Mouse (Mus musculus) heart, embryonic 10.5 days (tissue): ENCODE data around the gene Map3k21. TPM values are rescaled to one million over a fixed set of nuclear protein-coding genes. Genes with fewer than 3 reads are reported as not detected.

Experiments used
- DNase-seq: peaks from one replicate; pipeline ENCODE4 v3.0.0-alpha.2; 2017; ENCODE audit warnings: low spot score
- H3K27ac ChIP-seq: fragments of 300-500 bp; sonication (generic); 2 replicates; pipeline ENCODE4 v1.5.1; 2016; ENCODE audit warnings: mild to moderate bottlenecking
- H3K27me3 ChIP-seq: fragments of 300-500 bp; sonication (generic); 2 replicates; pipeline ENCODE4 v1.6.1; 2016; ENCODE audit warnings: mild to moderate bottlenecking; ENCODE audit not compliant: poor library complexity, insufficient read depth, severe bottlenecking
- H3K36me3 ChIP-seq: fragments of 300-500 bp; sonication (generic); 2 replicates; pipeline ENCODE4 v1.6.1; 2016; ENCODE audit warnings: mild to moderate bottlenecking, moderate library complexity
- H3K4me1 ChIP-seq: fragments of 300-500 bp; sonication (generic); 2 replicates; pipeline ENCODE4 v1.6.1; 2016; ENCODE audit warnings: mild to moderate bottlenecking
- H3K4me3 ChIP-seq: fragments of 300-500 bp; sonication (generic); 2 replicates; pipeline ENCODE4 v1.5.1; 2016; ENCODE audit warnings: mild to moderate bottlenecking, moderate library complexity
- H3K9me3 ChIP-seq: fragments of 300-500 bp; sonication (generic); 2 replicates; pipeline ENCODE4 v1.6.1; 2016; ENCODE audit warnings: mild to moderate bottlenecking, moderate library complexity
- WGBS: fragments of 180-500 bp; shearing (Covaris S2); methylation state at CpG from one replicate; pipeline ENCODE4 v1.1.7; 2016; 5-methylcytosine and 5-hydroxymethylcytosine counted together
- polyA plus RNA-seq: library from polyadenylated mRNA; unstranded; fragments of >200 nt; fragmentation: Nextera tagmentation; extraction: Ambion mirVana; gene quantifications from 2 replicates; pipeline ENCODE4 v1.2.1, GENCODE M21; 2016

Map3k21 gene
- polyA plus RNA-seq, 1 experiment from 2014 or later, result 0.15 TPM

GRCm38 (mm10) chr8:125987996-125988395 is 77.7 kb downstream of the Map3k21 start:
- Histone ChIP-seq H3K27me3 (peaks cover 26% of the 10 kb centered on the region), H3K9me3 (no peaks in the 10 kb centered on the region), H3K4me1 (no peaks in the 10 kb centered on the region), H3K36me3 (no peaks in the 10 kb centered on the region), H3K27ac (no peak overlapping the region), H3K4me3 (no peak overlapping the region)
- WGBS, result 60% methylated on average over 2 of the region's 2 CpGs
- no peak for DNase-seq

- H3K4me1 ChIP-seq, result peaks cover 18% of the 10 kb centered on the region
- H3K27me3 ChIP-seq, result peaks cover 73% of the 10 kb centered on the region
- no peaks in the 10 kb centered on the region for H3K9me3 ChIP-seq
- no peak overlapping the region for H3K27ac ChIP-seq
- H3K36me3 ChIP-seq, result no peaks in the 10 kb centered on the region
- no peak for DNase-seq
- 61% methylated on average over 9 of the region's 9 CpGs for WGBS
- no peak overlapping the region for H3K4me3 ChIP-seq
Measured at GRCm38 (mm10) chr8:125993636-125994035, 83.4 kb downstream of the Map3k21 start.

GRCm38 (mm10) chr8:125995101-125995986 is 85.1 kb downstream of the Map3k21 start, which contains the start of gene Kcnk1:
Gene Kcnk1, plus strand, starts transcription at chr8:125995170.
- Histone ChIP-seq H3K27me3 (peaks cover 80% of the 10 kb centered on the region), H3K4me1 (peaks cover 18% of the 10 kb centered on the region), H3K4me3 (peak within 1 kb of the TSS; percentile 73), H3K36me3 (no peaks in the 10 kb centered on the region), H3K9me3 (no peaks in the 10 kb centered on the region), H3K27ac (peak within 1 kb of the TSS; percentile 69)
- DNase-seq, result no peak
- WGBS, result under 1% methylated on average over 73 of the region's 73 CpGs

- Histone ChIP-seq H3K4me1 (peaks cover 18% of the 10 kb centered on the region), H3K4me3 (peak overlapping the region; percentile 73), H3K36me3 (no peaks in the 10 kb centered on the region), H3K9me3 (no peaks in the 10 kb centered on the region), H3K27ac (peak overlapping the region; percentile 69; the same call in 1 of the 2 replicates), H3K27me3 (peaks cover 80% of the 10 kb centered on the region)
- DNase-seq, result no peak
- WGBS, result 18% methylated on average over 14 of the region's 14 CpGs
Measured at GRCm38 (mm10) chr8:125996031-125996839, 86.0 kb downstream of the Map3k21 start.

GRCm38 (mm10) chr8:125996980-125997379 is 86.7 kb downstream of the Map3k21 start:
- WGBS, result 28% methylated on average over 6 of the region's 6 CpGs
- peaks cover 73% of the 10 kb centered on the region for H3K27me3 ChIP-seq
- H3K36me3 ChIP-seq, result no peaks in the 10 kb centered on the region
- no peak for DNase-seq
- no peak overlapping the region for H3K27ac ChIP-seq
- H3K9me3 ChIP-seq, result no peaks in the 10 kb centered on the region
- peaks cover 18% of the 10 kb centered on the region for H3K4me1 ChIP-seq
- no peak overlapping the region for H3K4me3 ChIP-seq

Other genes starting within 250 kb of the Map3k21 start
- gene Map10, start 240.6 kb upstream of the Map3k21 start, polyA plus RNA-seq, result 6.3 and 7.5 TPM in 2 replicates
- 25.7 and 26.1 TPM in 2 replicates for gene Ntpcr, start 180.5 kb upstream of the Map3k21 start, polyA plus RNA-seq
- 0.17 and 0.44 TPM in 2 replicates for gene Pcnx2, start 12.1 kb upstream of the Map3k21 start, polyA plus RNA-seq
- 2.8 and 8.7 TPM in 2 replicates for gene Kcnk1, start 84.7 kb downstream of the Map3k21 start, polyA plus RNA-seq